Mouse (Mus musculus) kidney, adult 11 months (tissue): ENCODE results near the gene Kif26a.

Experiments
- DNase-seq: peaks from one replicate; pipeline ENCODE4 v3.0.0; 2022

The Kif26a gene

GRCm38 (mm10) chr12:112223721-112224337 is 77.8 kb downstream of the Kif26a start:
- DNase-seq, result no peak

GRCm38 (mm10) chr12:112226238-112226637 is 80.2 kb downstream of the Kif26a start:
- DNase-seq, result no peak

GRCm38 (mm10) chr12:112226656-112227055 is 80.6 kb downstream of the Kif26a start:
- DNase-seq, result no peak

GRCm38 (mm10) chr12:112229084-112229483 is 83.1 kb downstream of the Kif26a start:
- DNase-seq, result no peak

GRCm38 (mm10) chr12:112230196-112230595 is 84.2 kb downstream of the Kif26a start:
- DNase-seq, result no peak
